Mouse (Mus musculus): ENCODE results near the gene Tas2r109.
"Not testable (repeated sequence)": the region's sequence is repeated elsewhere in the genome, so short reads cannot be mapped to it uniquely, and the experiment has no call there.

Tas2r109 gene

GRCm38 (mm10) chr6:132980865-132981264 is at the start of gene Tas2r109:
TSS of gene Tas2r109 (minus strand) at chr6:132980965.
- DNase-seq (ENCODE audit: low spot score): no peak

GRCm38 (mm10) chr6:132957819-132958218 is 22.9 kb downstream of the Tas2r109 start, which contains the start of gene Tas2r131:
TSS of gene Tas2r131 (minus strand) at chr6:132957919.
- DNase-seq (ENCODE audit: low spot score): no peak

GRCm38 (mm10) chr6:132950802-132951201 is 30.0 kb downstream of the Tas2r109 start, which contains the start of gene Tas2r129:
TSS of gene Tas2r129 (plus strand) at chr6:132951102.
- DNase-seq (ENCODE audit: low spot score): no peak

GRCm38 (mm10) chr6:132941376-132941775 is 39.4 kb downstream of the Tas2r109 start:
- not testable (repeated sequence) for DNase-seq (ENCODE audit: low spot score)

Measured in embryo, embryonic 10.5 days (tissue).